Mouse (Mus musculus): ENCODE data around the gene Olfr1221.
"Not testable (repeated sequence)": the region's sequence is repeated elsewhere in the genome, so short reads cannot be mapped to it uniquely, and the experiment has no call there.

Olfr1221 gene

DNA sequence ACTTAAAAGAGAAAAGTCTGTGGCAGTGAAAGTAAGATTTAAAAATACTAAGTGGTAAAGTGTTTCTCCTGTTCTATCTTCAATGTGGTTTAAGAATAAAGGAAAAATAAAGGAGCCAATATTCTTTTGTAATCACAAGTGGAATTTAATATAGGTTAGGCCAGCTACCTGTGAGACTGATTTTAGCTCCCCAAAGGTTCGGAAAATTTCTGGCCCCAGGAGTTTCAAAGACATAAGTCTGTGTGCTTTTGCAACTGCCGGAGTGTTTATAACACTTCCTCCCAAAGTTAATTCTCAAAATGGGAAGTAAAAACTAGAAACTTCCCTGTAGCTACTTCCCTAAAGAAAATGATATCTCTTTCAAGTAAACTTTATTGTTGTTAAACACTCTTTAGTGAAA, at the start of gene Olfr1221:
Gene Olfr1221 (minus strand): TSS at position 101 of the 400 bp plus-strand sequence.
- DNase-seq (ENCODE audit: low spot score) = no peak

DNA sequence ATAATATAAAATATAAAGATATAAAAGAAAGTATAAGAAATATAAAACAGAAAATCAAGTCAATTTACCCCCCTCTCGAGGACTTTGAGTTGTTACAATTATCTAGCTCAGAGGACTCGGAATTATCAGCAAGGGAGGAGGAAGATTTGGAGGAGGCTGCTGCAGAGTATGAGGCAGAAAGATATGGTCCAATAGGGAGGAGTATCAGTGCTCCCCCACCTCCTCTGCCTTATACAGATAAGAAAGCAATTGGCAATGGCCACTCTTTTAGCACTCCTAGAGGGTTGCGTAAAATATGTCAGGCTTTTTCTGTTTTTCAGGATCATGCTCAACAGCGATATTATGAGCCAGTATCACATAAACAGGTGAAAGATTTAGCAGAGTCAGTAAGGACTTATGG, 47.6 kb upstream of the Olfr1221 start:
- not testable (repeated sequence) for DNase-seq (ENCODE audit: low spot score)

DNA sequence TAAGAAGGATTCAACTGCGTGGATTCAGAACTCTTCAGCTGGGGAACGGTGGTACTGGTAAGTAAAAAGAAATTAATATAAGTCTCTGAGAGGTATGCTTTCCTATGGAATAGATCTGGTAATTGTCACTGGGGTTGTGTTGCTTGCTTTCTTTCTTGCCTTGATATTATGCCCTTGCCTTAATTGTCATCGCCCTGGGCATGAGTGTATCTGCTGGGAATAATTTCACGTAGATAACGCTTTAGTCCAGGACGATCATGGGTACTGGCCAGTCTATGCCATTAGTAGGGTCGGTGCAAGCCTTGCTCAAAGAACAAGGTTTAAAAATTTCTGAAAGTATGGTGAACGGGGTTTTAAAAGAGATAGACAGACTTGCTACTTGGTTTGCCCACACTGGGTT, 46.9 kb upstream of the Olfr1221 start, which contains the start of gene Olfr1224-ps1:
Gene Olfr1224-ps1 (minus strand): TSS at position 101 of the 400 bp plus-strand sequence.
- not testable (repeated sequence) for DNase-seq (ENCODE audit: low spot score)

DNA sequence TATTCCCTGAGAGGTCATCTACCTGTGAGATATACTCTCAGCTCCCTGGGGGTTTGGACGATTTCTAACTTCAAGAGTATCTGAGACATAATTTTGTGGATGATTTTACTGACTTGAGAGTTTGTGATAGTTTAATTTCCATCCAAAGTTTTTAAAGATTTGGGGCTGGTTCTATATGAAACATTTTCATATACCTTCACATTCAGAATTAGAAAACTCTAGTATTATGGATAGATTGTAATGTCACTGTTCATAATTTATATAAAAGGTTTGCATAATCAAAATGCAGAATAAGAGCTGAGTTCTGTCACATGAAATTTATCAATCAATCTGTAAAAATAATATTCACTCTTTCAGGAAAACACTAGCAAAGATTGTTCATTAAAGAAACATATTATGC, 34.4 kb upstream of the Olfr1221 start, which contains the start of gene Olfr1223:
Gene Olfr1223 (minus strand): TSS at position 101 of the 400 bp plus-strand sequence.
- no peak for DNase-seq (ENCODE audit: low spot score)

DNA sequence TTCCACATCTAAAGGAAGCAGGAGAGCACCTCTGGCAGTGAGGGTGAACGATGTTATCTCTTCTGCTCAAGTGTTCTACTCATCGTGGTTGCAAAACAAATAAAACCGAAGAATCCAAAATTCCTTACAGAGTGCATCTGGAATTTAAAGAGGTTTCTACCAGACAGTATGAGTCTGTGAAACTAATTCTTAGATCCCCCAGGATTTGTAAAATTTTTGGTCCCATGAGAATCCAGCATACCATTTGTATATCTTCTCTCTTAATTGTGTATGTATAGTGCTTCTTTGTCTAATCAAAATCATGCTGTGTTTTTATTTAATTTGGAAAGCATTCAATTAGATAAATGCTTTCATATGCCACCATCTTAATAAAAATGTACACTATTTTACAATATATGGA, 15.9 kb upstream of the Olfr1221 start, which contains the start of gene Olfr1222:
Gene Olfr1222 (minus strand): TSS at position 101 of the 400 bp plus-strand sequence.
- DNase-seq (ENCODE audit: low spot score) = no peak

DNA sequence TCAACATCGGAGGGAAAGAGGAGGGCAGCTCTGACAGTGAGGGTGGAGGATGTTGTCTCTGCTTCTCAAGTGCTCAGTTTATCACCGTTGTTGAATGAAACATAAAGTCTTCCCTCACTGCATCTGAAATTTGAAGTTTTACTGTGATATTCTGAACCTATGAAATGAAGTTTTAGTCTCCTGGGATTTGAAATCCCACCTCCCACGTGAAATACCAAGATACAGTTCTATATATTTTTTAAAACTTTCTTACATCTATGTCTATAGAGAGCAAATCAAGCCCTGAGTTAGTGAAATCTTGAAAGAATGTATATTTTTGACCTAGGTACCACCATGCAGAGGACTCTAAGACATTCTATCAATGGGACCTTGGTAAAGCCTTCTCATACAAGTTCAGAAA, 10.3 kb downstream of the Olfr1221 start, which contains the start of gene Olfr1220:
Gene Olfr1220 (minus strand): TSS at position 101 of the 400 bp plus-strand sequence.
- no peak for DNase-seq (ENCODE audit: low spot score)

DNA sequence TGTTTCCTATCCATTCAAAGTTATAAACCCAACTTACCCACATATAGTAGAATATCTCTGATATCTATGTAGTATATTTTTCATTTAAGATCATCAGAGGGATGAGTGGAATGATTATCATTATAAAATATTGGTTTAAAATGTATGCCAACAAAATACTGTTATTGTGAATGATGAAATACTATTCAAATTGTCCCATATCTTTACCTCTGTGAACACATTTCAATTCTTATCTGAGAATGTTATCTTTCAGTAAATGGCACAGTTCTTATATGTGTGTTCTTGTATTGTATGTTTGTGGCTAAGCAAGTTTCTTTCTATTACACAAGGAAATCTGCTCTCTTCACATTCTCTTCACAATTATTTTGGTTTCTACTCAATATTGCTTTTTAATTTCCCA, 11.4 kb downstream of the Olfr1221 start:
- DNase-seq (ENCODE audit: low spot score) = no peak

DNA sequence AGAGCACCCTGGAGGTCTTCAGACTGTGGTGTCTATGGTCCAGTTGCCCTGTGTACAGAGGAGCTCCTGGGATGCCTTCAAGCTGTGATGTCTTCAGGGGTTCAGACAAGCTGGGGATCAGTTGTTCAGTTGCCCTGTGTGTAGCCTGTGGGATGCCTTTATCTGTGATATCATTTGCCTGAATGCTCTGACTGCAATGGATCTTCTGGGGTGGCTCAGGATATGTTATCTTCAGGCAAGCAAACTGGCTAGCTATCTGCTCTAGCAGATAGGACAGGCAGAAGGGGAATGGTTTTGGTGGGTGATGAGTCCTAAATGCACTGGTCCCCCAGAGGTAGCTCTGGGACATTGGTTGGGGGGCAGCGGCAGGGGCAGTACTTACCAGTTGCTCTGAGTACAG, 23.2 kb downstream of the Olfr1221 start:
- DNase-seq (ENCODE audit: low spot score) = no peak

DNA sequence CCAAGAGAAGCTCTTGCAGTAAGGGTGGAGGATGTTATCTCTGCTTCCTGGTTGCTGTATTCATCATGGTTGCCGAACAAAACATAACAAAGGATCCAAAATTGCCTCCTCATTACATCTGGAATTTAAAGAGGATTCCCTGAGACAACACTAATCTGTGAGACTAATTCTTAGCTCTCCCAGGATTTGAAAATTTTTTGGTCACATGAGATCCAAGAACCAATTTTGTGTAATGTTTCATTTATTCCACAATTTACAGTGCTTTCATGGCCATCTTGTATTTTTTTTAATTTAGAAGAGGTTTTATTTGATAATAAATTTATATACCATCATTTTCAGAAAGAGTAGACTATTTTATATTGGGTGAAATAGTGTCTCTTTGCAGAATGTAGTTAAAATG, 33.7 kb downstream of the Olfr1221 start, which contains the start of gene Olfr1219:
Gene Olfr1219 (minus strand): TSS at position 101 of the 400 bp plus-strand sequence.
- DNase-seq (ENCODE audit: low spot score) = no peak

DNA sequence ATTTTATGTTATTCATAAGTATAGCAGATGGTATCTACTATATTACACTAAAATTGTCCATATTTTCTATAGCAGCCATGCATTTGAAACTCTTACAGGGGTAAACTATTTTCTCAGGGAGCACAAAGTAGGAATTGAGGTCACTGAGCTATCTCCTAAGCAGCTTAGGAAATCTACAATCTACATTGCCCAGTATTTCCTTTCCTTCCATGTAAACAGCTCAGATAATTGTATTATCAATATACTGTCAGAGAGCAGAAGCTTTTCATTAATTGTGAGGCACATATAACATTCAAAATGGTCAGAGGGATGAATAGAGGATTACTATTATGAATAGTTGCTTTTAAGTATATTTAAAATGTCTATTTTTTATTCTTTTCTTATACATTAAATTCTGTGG, 35.6 kb downstream of the Olfr1221 start:
- no peak for DNase-seq (ENCODE audit: low spot score)

DNA sequence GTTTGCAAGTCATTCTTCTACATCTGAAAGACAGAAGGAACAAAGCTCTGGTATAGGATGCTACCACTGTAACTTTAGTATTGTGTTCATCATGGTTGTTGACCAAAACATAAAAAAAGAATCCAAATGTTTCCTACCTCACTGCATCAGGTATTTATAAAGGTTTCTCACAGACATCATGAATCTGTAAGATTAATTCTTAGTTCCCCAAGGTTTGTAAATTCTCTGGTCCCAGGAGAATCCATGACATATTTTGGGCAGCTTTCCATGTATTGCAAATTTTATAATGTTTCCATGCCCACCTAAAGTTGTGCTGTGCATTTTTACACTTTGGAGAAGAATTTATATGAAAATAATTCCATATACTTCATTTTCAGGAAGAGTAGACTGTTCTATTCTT, 56.0 kb downstream of the Olfr1221 start, which contains the start of gene Olfr1218:
Gene Olfr1218 (minus strand): TSS at position 101 of the 400 bp plus-strand sequence.
- no peak for DNase-seq (ENCODE audit: low spot score)

Measured in layer of hippocampus, adult 9-10 months (tissue).